Mouse (Mus musculus): ENCODE results near the gene Lcp2. TPM values are rescaled to one million over a fixed set of nuclear protein-coding genes. Genes with fewer than 3 reads are reported as not detected.

The Lcp2 gene
- polyA plus RNA-seq, 1 experiment from 2014 or later: 7.1 TPM

DNA sequence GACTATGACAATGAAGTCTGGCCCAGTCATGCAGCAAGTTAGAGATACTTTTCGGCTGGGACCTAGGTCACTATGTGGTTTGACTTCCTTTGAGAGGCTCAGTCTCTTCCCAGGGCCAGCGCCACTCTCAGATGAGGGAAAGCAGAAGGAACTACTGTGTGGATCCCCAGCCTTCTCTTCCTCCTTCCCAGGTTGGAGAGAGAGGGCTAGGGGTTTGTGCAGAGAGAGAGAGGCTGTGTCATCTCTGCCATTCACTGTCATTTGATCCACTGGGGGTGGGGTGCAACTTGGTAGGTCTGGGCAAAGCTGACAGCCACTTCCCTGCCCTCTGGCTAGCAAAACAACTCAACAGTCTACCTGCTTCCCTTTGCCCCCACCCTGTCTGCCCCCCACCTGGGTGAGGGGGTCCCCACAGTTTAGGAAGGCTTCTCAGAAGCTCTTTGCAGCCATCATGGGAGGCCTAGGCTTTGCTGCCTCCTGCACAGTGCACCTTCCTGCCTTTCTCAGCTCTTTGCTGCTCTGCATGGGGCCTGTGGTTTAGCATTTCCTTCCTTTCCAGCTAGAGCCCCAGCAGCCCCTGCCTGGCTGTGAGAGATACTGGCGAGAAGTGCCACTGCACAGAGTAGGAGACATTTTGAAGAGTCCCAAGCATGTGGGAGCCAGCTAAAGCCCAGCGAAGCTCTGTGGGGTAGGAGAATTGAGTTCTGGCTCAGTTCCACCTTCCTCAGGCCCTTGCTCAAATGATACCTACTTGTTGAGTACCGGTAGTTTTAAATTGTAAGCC, 17.2 kb downstream of the Lcp2 start:
- WGBS: 37% methylated on average over 5 of the region's 5 CpGs
- ATAC-seq (ENCODE audit: insufficient number of reproducible peaks, low FRiP score, low TSS enrichment, low read depth): no peak
- Histone ChIP-seq H3K4me3 (replicated peaks) (no peak overlapping the region), H3K27ac (replicated peaks) (no peak overlapping the region), H3K4me1 (peaks cover 7% of the 10 kb centered on the region), H3K4me2 (replicated peaks) (no peak overlapping the region), H3K9me3 (replicated peaks) (no peaks in the 10 kb centered on the region), H3K36me3 (no peaks in the 10 kb centered on the region), H3K9ac (no peak overlapping the region), H3K27me3 (no peaks in the 10 kb centered on the region)

DNA sequence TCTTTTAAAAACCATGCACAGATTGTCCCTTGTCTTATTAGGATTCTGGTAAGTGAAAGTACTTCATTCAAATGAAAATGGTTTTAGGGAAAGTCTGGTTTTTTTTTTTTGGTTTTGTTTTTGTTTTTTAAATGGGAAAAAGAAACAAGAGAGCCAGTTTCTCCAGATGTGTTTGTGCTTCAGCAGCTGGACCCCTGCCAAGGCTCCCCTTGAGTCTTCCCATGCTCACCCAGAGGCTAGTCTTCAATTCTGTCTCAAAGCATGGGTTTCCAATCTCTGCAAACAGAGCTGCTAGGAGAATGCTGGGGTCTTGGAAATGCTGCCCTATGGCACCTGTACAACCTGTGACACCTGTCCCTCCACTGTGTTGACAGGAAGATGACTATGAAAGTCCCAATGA, 23.9 kb downstream of the Lcp2 start:
- ATAC-seq (ENCODE audit: insufficient number of reproducible peaks, low FRiP score, low TSS enrichment, low read depth): no peak
- H3K27me3 ChIP-seq: no peaks in the 10 kb centered on the region
- no peak overlapping the region for H3K9ac ChIP-seq
- H3K4me2 ChIP-seq (replicated peaks): no peak overlapping the region
- H3K36me3 ChIP-seq: no peaks in the 10 kb centered on the region
- peaks cover 12% of the 10 kb centered on the region for H3K4me1 ChIP-seq
- no peaks in the 10 kb centered on the region for H3K9me3 ChIP-seq (replicated peaks)
- H3K4me3 ChIP-seq (replicated peaks): no peak overlapping the region
- no peak overlapping the region for H3K27ac ChIP-seq (replicated peaks)

DNA sequence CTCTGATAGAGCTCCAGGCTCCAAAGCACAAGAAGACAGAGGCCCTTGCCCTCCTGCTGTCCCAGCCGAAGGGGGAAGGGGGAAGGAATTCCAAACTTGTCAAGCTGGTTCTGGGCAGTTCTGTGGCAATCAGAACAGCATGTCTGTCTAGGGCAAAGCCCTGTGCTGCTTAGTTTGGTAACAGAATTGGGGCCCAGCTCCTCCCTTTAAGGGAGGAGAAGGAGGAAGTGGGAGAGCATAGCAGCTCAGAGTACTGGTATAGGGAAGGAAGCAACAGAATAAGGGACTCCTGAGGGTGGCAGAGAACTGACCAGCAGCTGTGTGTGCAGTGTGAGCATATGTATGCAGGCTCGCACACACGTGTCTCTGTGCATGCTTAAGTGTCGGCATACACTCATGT, 25.6 kb downstream of the Lcp2 start:
- Histone ChIP-seq H3K27me3 (no peaks in the 10 kb centered on the region), H3K9ac (no peak overlapping the region), H3K36me3 (no peaks in the 10 kb centered on the region), H3K4me2 (replicated peaks) (no peak overlapping the region), H3K9me3 (replicated peaks) (no peaks in the 10 kb centered on the region), H3K4me1 (peaks cover 12% of the 10 kb centered on the region), H3K27ac (replicated peaks) (no peak overlapping the region), H3K4me3 (replicated peaks) (no peak overlapping the region)
- WGBS: 54% methylated on average over 4 of the region's 4 CpGs
- ATAC-seq (ENCODE audit: insufficient number of reproducible peaks, low FRiP score, low TSS enrichment, low read depth): peak; percentile 51; the same call in 1 of the 2 replicates

DNA sequence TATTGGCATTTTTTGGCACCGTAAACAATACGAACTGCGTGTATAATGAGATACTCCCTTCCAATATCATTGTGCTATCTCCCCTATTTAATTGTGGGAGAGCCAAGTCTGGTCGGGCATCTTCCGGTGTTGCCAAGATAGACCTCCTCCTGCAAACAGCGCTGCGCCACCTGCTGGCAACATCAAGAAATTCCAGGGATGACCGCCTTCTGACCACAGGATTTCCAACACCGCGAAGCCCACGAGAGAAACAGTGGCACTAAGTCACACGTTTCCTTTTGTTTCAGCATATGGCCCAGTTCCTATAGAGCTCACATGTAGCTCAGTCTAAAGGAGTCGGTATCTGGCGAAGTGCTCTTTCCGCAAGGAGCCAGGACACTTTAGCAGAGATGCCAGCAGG, 27.1 kb downstream of the Lcp2 start:
- Histone ChIP-seq H3K9ac (no peak overlapping the region), H3K36me3 (no peaks in the 10 kb centered on the region), H3K4me3 (replicated peaks) (no peak overlapping the region), H3K9me3 (replicated peaks) (no peaks in the 10 kb centered on the region), H3K27ac (replicated peaks) (no peak overlapping the region), H3K4me2 (replicated peaks) (no peak overlapping the region), H3K4me1 (peaks cover 12% of the 10 kb centered on the region), H3K27me3 (no peaks in the 10 kb centered on the region)
- ATAC-seq (ENCODE audit: insufficient number of reproducible peaks, low FRiP score, low TSS enrichment, low read depth): no peak
- 21% methylated on average over 15 of the region's 15 CpGs for WGBS

DNA sequence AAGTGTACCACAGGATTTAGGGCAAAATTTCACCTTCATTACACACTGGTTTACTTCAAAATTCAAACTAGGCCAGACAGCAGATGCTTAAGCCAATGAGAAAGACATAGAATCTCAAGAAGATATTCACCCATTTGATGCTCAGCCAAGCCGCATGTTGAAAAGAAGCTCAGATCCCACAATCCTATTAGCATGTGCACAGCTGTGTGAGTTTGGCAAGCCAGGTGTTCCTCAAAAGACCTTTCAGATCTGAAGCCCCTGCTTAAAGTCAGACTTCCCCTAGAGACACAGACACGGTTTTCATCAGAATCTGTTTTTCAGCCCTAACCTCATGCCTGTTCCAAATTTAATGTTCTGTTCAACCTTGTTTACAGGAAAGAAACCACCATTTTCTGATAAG, 31.1 kb downstream of the Lcp2 start:
- Histone ChIP-seq H3K4me2 (replicated peaks) (no peak overlapping the region), H3K4me1 (peaks cover 13% of the 10 kb centered on the region), H3K9me3 (replicated peaks) (no peaks in the 10 kb centered on the region), H3K27me3 (no peaks in the 10 kb centered on the region), H3K4me3 (replicated peaks) (no peak overlapping the region), H3K36me3 (no peaks in the 10 kb centered on the region), H3K9ac (no peak overlapping the region), H3K27ac (replicated peaks) (no peak overlapping the region)
- ATAC-seq (ENCODE audit: insufficient number of reproducible peaks, low FRiP score, low TSS enrichment, low read depth): no peak
- WGBS: 56% methylated on average over 2 of the region's 2 CpGs

DNA sequence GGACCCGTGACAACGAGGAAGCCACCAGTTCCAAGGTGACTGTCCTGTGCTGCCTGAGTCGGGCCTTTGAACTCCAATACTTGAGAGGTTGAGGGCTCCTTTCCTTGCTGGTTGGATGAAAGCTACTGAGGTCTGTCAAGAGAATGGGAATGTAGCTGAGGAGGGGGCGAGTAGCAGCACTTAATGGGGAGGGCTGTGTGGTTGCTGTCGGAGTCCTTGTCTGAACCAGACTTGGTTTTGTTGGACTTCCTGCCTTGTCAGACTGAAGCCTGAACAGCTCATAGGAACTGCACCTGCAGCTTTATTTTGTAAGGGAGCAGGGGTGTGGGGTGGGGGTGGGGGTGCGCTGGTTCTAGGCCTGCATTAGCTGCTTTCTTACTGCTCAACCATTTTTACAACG, 31.9 kb downstream of the Lcp2 start:
- WGBS: 85% methylated on average over 7 of the region's 7 CpGs
- Histone ChIP-seq H3K36me3 (no peaks in the 10 kb centered on the region), H3K27me3 (no peaks in the 10 kb centered on the region)

DNA sequence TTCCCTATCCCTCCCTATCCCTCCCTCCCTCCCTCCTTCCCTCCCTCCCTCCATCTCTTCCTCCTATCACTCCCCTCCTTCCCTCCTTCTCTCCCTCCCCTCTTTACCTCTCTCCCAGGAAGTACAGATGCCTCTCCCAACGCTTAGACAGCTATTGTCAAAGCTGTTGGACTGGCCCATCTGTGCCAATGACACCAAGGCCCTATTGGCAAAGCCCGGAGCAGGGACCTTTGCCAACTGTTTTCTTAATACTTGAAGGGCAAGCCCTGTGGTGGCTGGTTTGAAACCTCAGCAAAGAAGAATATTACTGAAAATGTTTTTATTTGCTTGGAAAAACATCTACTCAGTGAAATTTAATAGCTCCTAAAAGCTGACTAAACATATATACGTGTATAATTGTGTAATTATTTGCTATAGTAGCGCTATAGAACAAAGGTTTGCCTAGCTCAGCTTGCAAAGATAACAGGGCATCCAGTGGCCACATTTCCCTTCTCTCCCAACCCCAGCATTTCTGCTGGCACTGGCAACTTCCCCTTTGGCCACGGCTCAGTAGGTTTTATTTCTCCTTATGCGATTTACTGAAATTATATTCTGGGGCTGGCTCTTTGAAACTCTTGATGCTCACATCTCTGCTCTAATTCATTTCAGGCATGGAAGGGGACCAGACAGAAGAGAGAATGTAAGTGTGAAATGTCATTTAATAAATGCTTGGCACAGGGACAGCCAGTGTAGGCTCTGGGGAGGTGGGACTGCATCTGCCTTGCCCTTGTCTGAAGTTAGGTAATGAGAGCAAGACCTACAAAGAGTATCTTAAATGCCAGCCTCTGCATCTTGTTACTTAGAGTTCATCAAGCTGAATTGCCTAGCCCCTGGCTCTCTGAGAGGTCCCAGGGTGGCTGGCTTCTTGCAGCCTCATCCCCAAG, 33.1 kb downstream of the Lcp2 start:
- Histone ChIP-seq H3K9ac (no peak overlapping the region), H3K4me3 (replicated peaks) (no peak overlapping the region), H3K36me3 (no peaks in the 10 kb centered on the region), H3K27ac (replicated peaks) (no peak overlapping the region), H3K4me2 (replicated peaks) (no peak overlapping the region), H3K27me3 (no peaks in the 10 kb centered on the region), H3K9me3 (replicated peaks) (no peaks in the 10 kb centered on the region), H3K4me1 (peaks cover 8% of the 10 kb centered on the region; the same call in 1 of the 2 replicates)
- WGBS: 42% methylated on average over 6 of the region's 6 CpGs
- no peak for ATAC-seq (ENCODE audit: insufficient number of reproducible peaks, low FRiP score, low TSS enrichment, low read depth)

More for the DNA sequence above, 31.9 kb downstream of the Lcp2 start:
- no peak overlapping the region for H3K4me2 ChIP-seq (replicated peaks)
- H3K4me3 ChIP-seq (replicated peaks): no peak overlapping the region
- peaks cover 13% of the 10 kb centered on the region for H3K4me1 ChIP-seq
- no peak overlapping the region for H3K27ac ChIP-seq (replicated peaks)
- H3K9ac ChIP-seq: no peak overlapping the region
- ATAC-seq (ENCODE audit: insufficient number of reproducible peaks, low FRiP score, low TSS enrichment, low read depth): no peak
- H3K9me3 ChIP-seq (replicated peaks): no peaks in the 10 kb centered on the region

DNA sequence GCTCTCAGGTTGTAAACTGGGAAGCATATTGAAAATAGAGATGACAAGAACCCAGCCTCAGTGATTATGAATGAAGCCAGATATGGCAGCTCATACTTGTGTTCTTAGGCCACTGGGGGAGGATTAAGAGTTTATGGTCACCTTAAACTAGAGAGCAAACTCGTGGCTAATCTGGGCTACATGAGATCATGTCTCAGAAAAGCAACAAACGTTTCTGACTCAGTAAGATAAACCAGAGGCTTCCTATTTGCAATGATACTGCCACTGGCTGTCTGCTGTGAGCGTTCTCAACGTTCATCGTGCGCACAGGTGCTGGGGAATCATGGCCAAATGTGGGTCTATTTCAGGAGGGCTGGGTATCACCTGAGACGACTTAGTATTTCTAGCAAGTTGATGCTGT, 37.1 kb downstream of the Lcp2 start:
- Histone ChIP-seq H3K27me3 (no peaks in the 10 kb centered on the region), H3K9me3 (replicated peaks) (no peaks in the 10 kb centered on the region), H3K4me1 (peaks cover 8% of the 10 kb centered on the region; the same call in 1 of the 2 replicates), H3K9ac (no peak overlapping the region), H3K36me3 (no peaks in the 10 kb centered on the region), H3K4me2 (replicated peaks) (no peak overlapping the region), H3K27ac (replicated peaks) (no peak overlapping the region), H3K4me3 (replicated peaks) (no peak overlapping the region)
- WGBS: 74% methylated on average over 7 of the region's 7 CpGs
- no peak for ATAC-seq (ENCODE audit: insufficient number of reproducible peaks, low FRiP score, low TSS enrichment, low read depth)

DNA sequence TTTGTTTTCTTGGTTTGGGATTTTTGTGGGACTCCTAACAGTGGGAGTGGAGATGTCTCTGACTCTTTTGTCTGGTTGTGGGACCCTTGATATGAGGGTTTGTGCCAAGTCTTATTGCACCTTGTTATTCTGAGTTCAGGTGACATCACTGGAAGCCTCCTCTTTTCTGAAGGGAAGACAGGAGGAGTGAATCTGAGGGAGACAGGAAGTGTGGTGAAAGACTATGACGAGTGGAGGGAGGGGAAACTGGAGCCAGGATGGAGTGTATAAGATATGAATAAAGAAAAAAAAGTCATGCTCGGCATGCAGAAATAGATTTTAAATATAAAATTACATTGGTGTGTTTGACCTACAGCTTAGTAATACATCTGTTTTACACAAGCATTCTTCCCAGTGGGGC, 37.9 kb downstream of the Lcp2 start:
- no peak for ATAC-seq (ENCODE audit: insufficient number of reproducible peaks, low FRiP score, low TSS enrichment, low read depth)
- H3K36me3 ChIP-seq: no peaks in the 10 kb centered on the region
- H3K27ac ChIP-seq (replicated peaks): no peak overlapping the region
- no peaks in the 10 kb centered on the region for H3K27me3 ChIP-seq
- H3K9me3 ChIP-seq (replicated peaks): no peaks in the 10 kb centered on the region
- no peak overlapping the region for H3K9ac ChIP-seq
- no peak overlapping the region for H3K4me3 ChIP-seq (replicated peaks)
- WGBS: 14% methylated on average over 2 of the region's 2 CpGs
- H3K4me2 ChIP-seq (replicated peaks): no peak overlapping the region
- H3K4me1 ChIP-seq: peaks cover 7% of the 10 kb centered on the region; the same call in 1 of the 2 replicates

DNA sequence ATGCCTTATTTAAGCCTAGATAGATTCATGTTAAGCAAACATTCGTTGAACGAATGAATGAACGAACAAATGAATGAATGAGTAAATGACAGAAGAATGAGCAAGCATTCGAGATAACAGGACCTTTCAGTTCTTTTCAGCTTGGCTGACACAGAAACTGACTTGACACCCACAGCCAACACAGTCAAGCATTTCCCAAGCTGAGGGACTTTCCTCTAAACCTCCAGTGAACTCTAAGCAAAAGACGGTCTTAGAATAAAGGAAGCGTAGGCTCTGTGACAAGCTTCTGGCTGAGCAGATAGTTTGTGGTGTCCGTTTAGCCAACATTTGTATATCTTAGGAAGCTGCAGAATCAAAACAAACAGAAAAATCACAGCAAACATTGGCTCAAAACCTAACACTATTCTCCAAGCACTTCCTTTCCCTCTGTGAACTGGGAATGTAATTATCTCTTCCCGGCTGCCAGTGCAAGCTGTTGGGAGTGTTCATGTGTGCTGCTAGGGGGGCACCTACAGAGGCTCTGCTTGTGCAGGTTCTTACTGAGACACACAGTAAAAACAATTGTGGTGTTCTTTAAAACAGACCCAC, 39.5 kb downstream of the Lcp2 start:
- Histone ChIP-seq H3K27ac (replicated peaks) (no peak overlapping the region), H3K4me2 (replicated peaks) (no peak overlapping the region), H3K9me3 (replicated peaks) (no peaks in the 10 kb centered on the region), H3K27me3 (no peaks in the 10 kb centered on the region), H3K4me1 (no peaks in the 10 kb centered on the region), H3K9ac (no peak overlapping the region), H3K4me3 (replicated peaks) (no peak overlapping the region), H3K36me3 (no peaks in the 10 kb centered on the region)
- ATAC-seq (ENCODE audit: insufficient number of reproducible peaks, low FRiP score, low TSS enrichment, low read depth): no peak
- WGBS: 77% methylated on average over 8 of the region's 8 CpGs

DNA sequence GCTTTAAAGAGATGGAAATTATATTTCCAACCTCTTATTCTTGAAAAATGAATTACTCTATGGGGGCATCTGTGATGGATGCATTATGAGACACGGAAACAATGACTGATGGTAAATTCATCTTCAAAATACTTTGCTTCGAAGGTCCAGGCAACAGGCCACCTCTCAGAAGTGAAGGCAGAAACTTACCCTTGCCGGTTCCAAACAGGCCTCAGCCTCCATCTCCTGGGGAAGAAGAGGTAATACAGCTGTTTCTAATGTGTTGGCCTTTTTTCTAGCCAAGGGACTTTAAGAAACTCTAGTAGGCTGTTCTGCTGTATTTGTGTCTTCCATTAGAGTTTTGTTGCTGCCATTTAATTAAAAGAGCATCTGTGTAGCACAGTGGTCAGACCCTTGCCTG, 40.3 kb downstream of the Lcp2 start:
- WGBS: 54% methylated on average over 3 of the region's 3 CpGs
- Histone ChIP-seq H3K4me1 (no peaks in the 10 kb centered on the region), H3K9ac (no peak overlapping the region), H3K36me3 (no peaks in the 10 kb centered on the region), H3K27ac (replicated peaks) (no peak overlapping the region), H3K9me3 (replicated peaks) (no peaks in the 10 kb centered on the region), H3K4me3 (replicated peaks) (no peak overlapping the region), H3K4me2 (replicated peaks) (no peak overlapping the region), H3K27me3 (no peaks in the 10 kb centered on the region)
- no peak for ATAC-seq (ENCODE audit: insufficient number of reproducible peaks, low FRiP score, low TSS enrichment, low read depth)
